Mouse (Mus musculus) embryo, embryonic 11.5 days (tissue): ENCODE data around the gene Cyba.

Experiments used
- DNase-seq: peaks from one replicate; pipeline ENCODE4 v3.0.0-alpha.2; 2012; ENCODE audit warnings: low read depth, low spot score

Gene Cyba

DNA sequence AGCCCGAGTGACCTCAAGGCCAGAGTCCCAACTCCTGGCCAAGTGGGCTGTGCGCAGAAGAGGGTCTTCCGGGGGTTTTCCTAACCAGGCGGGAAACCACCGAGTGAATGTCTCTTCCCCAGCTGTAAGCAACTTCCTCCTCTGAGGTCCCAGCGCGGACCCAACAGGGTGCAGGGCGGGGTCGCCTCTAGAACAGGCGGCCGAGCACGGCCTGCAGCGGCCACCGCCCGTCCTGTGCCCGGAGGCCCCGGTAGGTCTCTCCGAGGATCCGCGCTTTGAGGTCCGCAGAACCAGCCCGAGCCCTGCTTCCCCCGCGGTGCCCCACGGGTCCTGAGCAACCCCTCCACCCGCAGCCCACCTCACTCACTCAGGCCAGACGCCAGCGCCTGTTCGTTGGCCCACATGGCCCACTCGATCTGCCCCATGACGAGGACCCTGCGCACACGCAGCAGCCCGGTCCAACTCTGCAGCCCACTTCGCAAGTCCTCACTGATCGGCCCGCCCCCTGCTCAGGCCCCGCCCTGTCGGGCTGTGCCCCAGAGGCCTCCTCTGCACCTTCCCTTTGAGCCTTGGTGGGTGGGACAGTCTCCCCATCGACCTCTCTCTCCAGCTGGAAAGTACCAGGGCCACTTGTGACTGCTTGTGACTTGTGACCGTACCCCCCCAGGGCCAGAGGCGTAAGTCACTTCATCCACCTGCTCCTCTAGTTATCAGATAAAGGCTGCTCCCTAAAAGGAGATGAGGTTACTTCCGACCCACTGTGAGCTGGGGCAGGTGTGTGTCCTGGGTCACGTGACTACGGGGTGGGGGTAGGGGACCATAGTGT, at the start of gene Cyba:
TSS of gene Cyba (minus strand) at position 488 of the 826 bp plus-strand sequence.
- DNase-seq = peak; percentile 22

DNA sequence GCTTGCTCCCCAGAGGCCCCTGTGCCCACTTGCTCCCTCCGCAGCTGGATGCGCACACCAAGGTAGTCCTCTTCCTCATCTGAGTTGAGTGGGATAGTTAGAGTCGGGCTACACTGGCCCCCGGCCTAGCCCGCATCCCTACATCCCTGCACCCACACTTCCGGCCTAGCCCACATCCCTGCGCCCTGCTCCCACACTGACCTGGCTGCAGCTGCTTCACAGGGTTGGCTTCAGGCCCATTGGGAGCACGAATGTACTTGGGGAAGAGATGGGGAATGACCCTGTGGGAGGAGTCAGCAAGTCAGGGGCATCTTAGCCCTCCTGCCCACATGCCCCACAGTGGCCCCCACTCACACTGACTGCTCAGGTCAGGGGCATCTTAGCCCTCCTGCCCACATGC, 49.7 kb upstream of the Cyba start:
- DNase-seq = no peak

GRCm38 (mm10) chr8:122475580-122476320, 43.0 kb upstream of the Cyba start, which contains the start of the genes Rnf166 and Ctu2:
TSS of gene Rnf166 (minus strand) at chr8:122476064.
TSS of gene Ctu2 (plus strand) at chr8:122476143.
- peak; percentile 90 for DNase-seq

GRCm38 (mm10) chr8:122474951-122475560, 42.3 kb upstream of the Cyba start:
- DNase-seq = no peak

DNA sequence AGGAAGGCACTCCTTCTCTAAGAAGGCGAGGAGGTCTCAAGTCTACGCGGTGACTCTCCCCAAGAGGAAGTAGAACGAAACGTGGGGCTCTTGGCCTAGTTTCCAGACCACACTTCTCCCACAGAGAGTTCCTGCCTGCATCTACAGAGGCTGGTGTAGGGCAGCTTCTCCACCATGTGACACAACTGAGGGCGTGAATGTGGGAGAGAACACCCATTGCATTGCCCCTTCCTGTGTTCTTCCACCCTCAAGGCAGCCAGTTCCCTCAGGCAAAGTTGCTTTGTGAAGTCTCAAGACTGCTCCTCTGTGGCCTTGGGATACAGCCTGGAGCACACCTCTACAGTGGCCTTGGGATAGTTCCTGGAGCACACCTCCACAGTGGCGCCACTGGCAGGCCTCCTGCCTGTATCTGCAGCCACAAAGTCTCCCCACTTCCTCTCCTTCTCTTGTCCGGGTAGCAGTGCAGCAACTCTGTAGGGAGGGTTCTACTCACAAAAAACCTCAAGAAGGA, 41.2 kb upstream of the Cyba start:
- no peak for DNase-seq

- DNase-seq = no peak
Measured at GRCm38 (mm10) chr8:122470691-122471090, 38.0 kb upstream of the Cyba start.

GRCm38 (mm10) chr8:122469965-122470364, 37.2 kb upstream of the Cyba start:
- no peak for DNase-seq

DNA sequence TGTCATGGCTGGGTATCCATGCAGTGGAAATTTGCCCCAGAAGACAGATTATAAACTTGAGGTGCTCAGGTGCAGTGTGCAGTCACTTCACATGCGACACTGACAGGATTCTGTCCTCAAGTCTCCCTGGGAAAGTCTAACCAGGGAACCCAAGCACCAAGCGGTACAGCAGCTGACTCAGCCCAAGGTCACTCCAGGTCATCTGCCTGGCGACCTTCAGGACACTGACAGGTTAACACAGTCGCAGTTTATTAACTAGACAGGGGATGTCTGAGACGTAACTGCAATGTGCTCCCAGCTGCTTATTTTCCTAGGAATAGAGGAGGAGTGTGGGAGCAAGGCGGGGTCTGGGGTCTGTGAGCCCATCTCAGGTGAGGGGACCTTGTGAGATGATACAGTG, 36.7 kb upstream of the Cyba start:
- DNase-seq = no peak

GRCm38 (mm10) chr8:122467816-122468215, 35.1 kb upstream of the Cyba start:
- no peak for DNase-seq

DNA sequence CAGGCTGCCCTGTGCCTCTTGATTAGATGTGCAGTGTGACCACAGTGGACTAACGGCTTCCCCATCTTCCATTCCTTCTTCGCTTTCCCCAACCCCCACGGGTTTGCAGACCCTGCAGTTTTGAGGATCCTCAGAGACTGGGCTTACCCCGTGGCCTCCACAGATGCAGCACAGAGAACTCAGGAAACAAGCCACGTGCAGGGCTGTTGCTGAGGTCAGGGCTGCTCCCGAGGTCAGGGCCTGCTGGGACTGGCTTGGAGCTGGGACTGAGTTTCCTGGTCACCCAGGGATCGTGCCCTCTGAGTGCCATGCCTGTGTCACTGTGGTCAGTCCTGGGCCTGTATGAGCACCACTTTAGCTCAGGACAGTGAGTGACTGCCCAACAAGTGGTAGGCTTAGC, 32.3 kb upstream of the Cyba start:
- no peak for DNase-seq

GRCm38 (mm10) chr8:122463651-122464640, 31.2 kb upstream of the Cyba start:
- no peak for DNase-seq

DNA sequence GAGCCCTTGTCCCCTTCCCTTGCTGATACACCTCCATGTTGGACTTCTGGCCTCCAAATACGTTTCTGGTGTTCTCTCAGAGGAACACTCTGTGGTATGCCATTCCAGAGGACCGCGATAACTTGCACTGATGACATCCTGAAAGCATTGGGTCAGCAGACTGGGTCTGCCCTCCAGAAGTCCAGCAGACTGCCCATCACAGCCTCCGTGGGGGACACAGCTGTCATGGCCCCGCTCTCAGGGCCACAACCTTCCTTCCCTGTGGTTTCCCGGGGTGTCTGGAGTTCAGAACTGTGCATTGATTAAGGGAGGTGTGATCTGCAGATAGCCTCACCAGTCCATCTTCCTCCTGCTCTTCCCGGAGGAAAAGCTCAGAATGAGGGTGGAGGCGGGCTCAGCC, 29.8 kb upstream of the Cyba start:
- DNase-seq = no peak

DNA sequence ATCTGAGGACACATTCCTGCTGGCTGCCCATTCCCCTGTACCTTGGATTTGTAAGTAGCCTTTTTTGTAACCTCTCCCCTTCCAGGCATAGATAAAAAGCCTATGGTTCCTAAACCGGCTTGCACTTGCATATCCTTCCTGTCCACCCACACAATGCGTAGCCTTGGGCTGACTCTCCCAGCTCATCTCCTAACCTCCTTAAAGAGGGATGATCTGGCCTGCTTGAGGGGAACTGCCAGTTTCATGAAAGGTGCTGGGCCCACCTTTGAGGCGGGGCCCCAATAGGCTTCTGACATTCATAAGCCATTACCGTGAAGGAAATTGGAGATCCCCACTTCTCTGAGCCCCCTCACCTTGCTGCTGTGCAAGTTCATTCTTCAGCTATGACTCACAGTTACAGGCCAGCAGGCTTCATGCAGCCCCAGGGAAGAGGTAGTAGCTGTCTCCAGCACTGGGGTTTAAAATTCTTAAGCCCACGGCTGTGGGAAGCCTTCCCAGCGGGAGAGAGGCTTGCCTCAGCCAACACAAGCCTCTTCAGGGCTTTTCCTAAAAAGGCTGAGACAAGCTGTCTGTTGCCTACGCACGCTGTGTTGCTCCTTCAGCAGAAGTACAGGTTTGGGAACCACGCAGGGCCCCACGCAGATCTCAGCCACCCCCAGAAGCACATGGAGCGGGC, 28.9 kb upstream of the Cyba start:
- DNase-seq = no peak

DNA sequence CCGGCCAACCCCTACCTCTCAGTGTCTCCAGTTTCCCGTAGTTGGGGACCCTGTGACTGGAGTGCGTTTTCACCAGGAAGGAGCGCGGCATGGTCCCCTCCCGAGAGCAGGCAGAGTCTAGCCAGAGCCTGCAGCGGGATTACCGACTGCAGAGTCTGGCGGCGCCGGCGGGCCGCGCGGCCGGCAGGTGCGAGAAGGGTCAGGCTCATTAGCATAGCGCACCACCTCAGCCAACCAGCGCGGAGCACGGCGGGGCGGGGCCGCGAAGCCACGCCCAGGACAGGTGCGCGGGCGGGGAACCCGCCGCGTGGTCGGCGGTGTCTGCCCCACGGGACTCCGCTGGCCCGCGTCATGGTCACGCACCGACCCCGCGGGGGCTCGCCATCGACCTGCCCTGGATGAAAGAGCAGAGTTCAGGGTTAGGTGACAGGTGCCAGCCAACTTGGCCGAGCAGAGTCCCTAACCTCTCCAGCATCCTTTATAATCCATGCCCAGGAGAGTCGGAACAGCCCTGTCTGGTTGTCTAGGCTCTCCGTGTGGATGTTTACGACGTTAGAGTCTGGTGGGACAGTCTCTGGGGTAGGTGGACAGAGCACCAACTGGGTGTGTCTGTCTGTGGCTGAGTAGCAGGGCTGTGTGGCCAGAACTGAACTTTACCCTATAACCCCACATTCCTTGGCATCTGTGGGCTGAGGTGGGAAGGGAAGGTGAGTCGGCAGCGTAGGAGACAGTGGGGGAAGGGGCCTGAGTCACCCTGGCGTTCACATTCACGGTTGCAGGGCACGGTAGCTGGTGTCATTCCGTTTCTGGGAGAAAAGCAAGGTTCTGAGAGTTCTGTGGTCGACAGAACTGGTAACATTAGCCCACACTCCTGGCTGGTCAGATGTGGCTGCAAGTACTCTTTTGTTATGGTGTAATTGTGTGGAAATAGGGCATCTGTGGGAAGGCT, 28.1 kb upstream of the Cyba start, which contains the start of gene Snai3:
TSS of gene Snai3 (minus strand) at position 210 of the 949 bp plus-strand sequence.
- no peak for DNase-seq

DNA sequence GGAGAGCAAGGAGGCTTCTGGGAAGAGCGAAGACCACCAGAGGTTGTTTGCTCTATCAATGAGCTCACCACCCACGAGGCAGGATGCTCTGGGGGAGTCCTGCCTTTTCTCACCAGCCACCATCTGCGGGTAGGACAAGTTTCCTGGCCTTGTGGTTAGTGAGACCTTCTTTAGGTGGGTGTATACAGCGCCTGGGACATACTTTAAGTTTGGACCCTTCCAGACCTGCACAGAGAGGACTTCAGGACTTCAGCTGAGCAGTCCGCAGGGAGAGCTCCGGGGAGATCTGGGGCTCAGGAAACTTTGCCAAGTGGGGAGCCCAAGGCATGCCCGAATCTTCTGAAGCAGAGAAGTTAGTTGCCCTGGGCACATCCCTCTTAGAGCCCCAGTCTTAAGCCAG, 27.3 kb upstream of the Cyba start:
- DNase-seq = no peak

DNA sequence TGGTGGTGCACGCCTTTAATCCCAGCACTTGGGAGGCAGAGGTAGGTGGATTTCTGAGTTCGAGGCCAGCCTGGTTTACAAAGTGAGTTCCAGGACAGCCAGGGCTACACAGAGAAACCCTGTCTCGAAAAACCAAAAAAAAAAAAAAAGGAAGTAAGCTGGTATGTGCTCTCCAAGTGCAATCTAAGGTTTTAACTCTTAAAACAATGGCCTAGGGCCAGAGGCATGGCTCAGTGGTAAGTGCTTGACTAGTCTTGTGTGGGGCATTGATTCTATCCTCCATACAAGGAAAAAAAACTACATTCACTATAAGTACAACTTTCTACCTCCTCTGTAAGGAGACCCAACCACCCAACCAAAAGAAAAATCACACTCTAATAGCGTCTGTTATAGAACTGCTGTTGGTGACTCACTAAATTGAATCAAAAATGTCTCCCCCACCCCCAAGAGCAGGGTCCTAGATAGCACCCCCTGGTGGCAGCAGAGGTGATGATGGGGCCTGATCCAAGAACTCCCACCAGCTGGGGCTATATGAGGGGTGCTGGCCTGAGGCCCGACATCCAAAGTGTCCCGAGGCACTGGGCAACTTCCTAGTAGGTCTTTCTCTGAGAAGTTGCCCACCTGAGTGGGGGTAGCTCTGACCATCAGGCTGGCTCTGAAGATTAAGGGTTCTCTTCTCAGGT, 26.6 kb upstream of the Cyba start:
- DNase-seq = no peak

DNA sequence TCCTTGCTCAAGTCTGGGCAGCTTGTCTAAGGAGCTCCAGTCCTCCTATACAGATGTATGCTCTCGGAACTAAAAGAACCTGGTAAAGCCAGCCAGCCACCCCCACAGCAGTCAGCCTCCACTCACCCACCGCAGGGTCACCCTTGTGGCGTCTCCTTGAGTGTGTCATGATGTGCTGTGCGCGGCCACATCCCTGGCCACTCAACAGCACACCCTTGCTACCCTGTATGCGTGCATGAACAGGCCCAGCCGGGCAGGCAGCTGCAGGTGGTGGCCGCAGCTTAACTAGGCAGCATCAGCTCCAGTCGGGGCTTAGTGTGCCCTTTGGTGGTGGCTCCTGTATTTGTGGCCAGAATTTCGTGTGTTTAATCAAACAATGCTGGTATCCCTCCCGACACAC, 24.4 kb upstream of the Cyba start:
- no peak for DNase-seq

GRCm38 (mm10) chr8:122454409-122454808, 21.7 kb upstream of the Cyba start:
- DNase-seq = no peak

- DNase-seq = no peak
Measured at GRCm38 (mm10) chr8:122452154-122452553, 19.4 kb upstream of the Cyba start.
